ENCODE assay signal across 9 mouse cellular contexts in genomic region chr11:79095713-79096112, GRCm38 (mm10). TPM values are rescaled to one million over a fixed set of nuclear protein-coding genes. Genes with fewer than 3 reads are reported as not detected.
DNase-seq lines count a peak whose midpoint lies in the region; ATAC-seq and TF ChIP-seq lines count a peak whose summit lies in the region.
"Had no signal": no experiment of that assay in that cellular context is flagged by ENCODE, and none has a peak within 500 bp of the region (broad histone marks: within the 10 kb centered on the region; RNA-seq: fewer than 3 reads in every experiment).

No protein-coding gene starts in this region.

- peaks cover 25% of the 10 kb centered on the region; the same call in 1 of the 2 replicates for H3K4me1 ChIP-seq in hindbrain, embryonic 14.5 days (replicated peaks; ENCODE audit: control insufficient read depth, insufficient read depth, low read length)
- H3K4me1 ChIP-seq in neural tube, embryonic 14.5 days (ENCODE audit: control insufficient read depth, insufficient read depth, low read length): peaks cover 15% of the 10 kb centered on the region; the same call in 1 of the 2 replicates

- no peak overlapping the region for H3K4me3 ChIP-seq in left cerebral cortex, adult 2 months
- H3K4me3 ChIP-seq in hindbrain, embryonic 14.5 days (replicated peaks; ENCODE audit: low read length): no peak overlapping the region
- no peak overlapping the region for H3K4me3 ChIP-seq in neural tube, embryonic 14.5 days (ENCODE audit: low read depth, low read length)

- no peak for TF ChIP-seq CTCF in left cerebral cortex, adult 2 months (IDR thresholded peaks at IDR 0.05)

- no peaks in the 10 kb centered on the region for H3K9me3 ChIP-seq in hindbrain, embryonic 14.5 days (ENCODE audit: control insufficient read depth, low read length)
- no peaks in the 10 kb centered on the region for H3K9me3 ChIP-seq in neural tube, embryonic 14.5 days (ENCODE audit: control insufficient read depth, low read length)

- H3K27me3 ChIP-seq in hindbrain, embryonic 14.5 days (ENCODE audit: control insufficient read depth, insufficient read depth, low read length): no peaks in the 10 kb centered on the region
- no peaks in the 10 kb centered on the region for H3K27me3 ChIP-seq in neural tube, embryonic 14.5 days (ENCODE audit: control insufficient read depth, insufficient read depth, low read length)

- H3K9ac ChIP-seq in hindbrain, embryonic 14.5 days: no peak overlapping the region
- H3K9ac ChIP-seq in neural tube, embryonic 14.5 days (replicated peaks; ENCODE audit: low read depth, low read length): no peak overlapping the region

- H3K27ac ChIP-seq in left cerebral cortex, adult 2 months: peak overlapping the region; percentile 86
- peak overlapping the region; percentile 62 for H3K27ac ChIP-seq in hindbrain, embryonic 14.5 days
- no peak overlapping the region; the same call in 1 of the 2 replicates for H3K27ac ChIP-seq in neural tube, embryonic 14.5 days (ENCODE audit: low read depth, low read length)

- H3K36me3 ChIP-seq in hindbrain, embryonic 14.5 days (replicated peaks; ENCODE audit: control insufficient read depth, insufficient read depth): no peaks in the 10 kb centered on the region
- no peaks in the 10 kb centered on the region for H3K36me3 ChIP-seq in neural tube, embryonic 14.5 days (ENCODE audit: control insufficient read depth, insufficient read depth, low read length)

- no peak for ATAC-seq in hindbrain, embryonic 14.5 days (ENCODE audit: low FRiP score)
- ATAC-seq in neural tube, embryonic 14.5 days (ENCODE audit: low read depth): peak; percentile 11; the same call in 1 of the 2 replicates

- H3K4me2 ChIP-seq in hindbrain, embryonic 14.5 days (replicated peaks): no peak overlapping the region
- no peak overlapping the region for H3K4me2 ChIP-seq in neural tube, embryonic 14.5 days (ENCODE audit: low read depth, low read length)

- WGBS in hindbrain, embryonic 14.5 days: 5% methylated on average over 2 of the region's 2 CpGs
- 7% methylated on average over 2 of the region's 2 CpGs for WGBS in neural tube, embryonic 14.5 days

- no peak for DNase-seq in left cerebral cortex, adult 2 months (ENCODE audit: extremely low spot score in 1 of 2, low spot score in 2 of 2)
- no peak for DNase-seq in left cerebral cortex, postnatal 25 days (ENCODE audit: low spot score in 2 of 2)
- DNase-seq in embryo, embryonic 11 days: peak; percentile 57
- DNase-seq in hindbrain, embryonic 14.5 days (ENCODE audit: low spot score): no peak
- no peak for DNase-seq in urinary bladder, postnatal 14 days (ENCODE audit: low spot score)
- DNase-seq in MN1 (ENCODE audit: low spot score): no peak
- no peak for DNase-seq in T-cell, adult 2 months (ENCODE audit: low spot score)
- DNase-seq: adrenal gland, adult 2 months had no signal

- intact Hi-C loops in left cerebral cortex, adult 2 months (cut with DNase I): no loop called here
- intact Hi-C loops in left cerebral cortex, postnatal 25 days (cut with DNase I): loop anchor here (5.0 kb wide), 1 partner anchor 52 kb away; the partner anchor contains the start of gene Ksr1

RNA-seq across cellular contexts. Expression of gene Ksr1, which starts 50.5 kb away (rescaled TPM):
- total RNA-seq in left cerebral cortex, adult 2 months (2021): 10 to 100 TPM; 57.2 to 59.8 TPM
- total RNA-seq in left cerebral cortex, postnatal 25 days (2021): 10 to 100 TPM; 55.2 to 60.6 TPM
- polyA plus RNA-seq in hindbrain, embryonic 14.5 days (2014; fragmentation: Nextera tagmentation; extraction: Ambion mirVana): 7.7 and 9.9 TPM in 2 replicates
- 8.6 and 8.9 TPM in 2 replicates for polyA plus RNA-seq in neural tube, embryonic 14.5 days (2014; fragmentation: Nextera tagmentation; extraction: Ambion mirVana)
